Mouse (Mus musculus) cerebellum, adult 2 months (tissue): ENCODE data around the gene Hk2.

Experiments used
- CTCF ChIP-seq: fragments of 200-500 bp; IDR thresholded peaks from 2 replicates; pipeline ENCODE4 v1.5.1; 2011; ENCODE audit warnings: low read depth, mild to moderate bottlenecking, control low read depth, low read length, moderate library complexity, borderline replicate concordance; ENCODE audit not compliant: insufficient read depth
- POLR2A ChIP-seq: fragments of 200-500 bp; IDR thresholded peaks from 2 replicates; pipeline ENCODE4 v1.6.1; 2011; ENCODE audit warnings: low read length, control low read depth, borderline replicate concordance; ENCODE audit not compliant: insufficient read depth

DNA sequence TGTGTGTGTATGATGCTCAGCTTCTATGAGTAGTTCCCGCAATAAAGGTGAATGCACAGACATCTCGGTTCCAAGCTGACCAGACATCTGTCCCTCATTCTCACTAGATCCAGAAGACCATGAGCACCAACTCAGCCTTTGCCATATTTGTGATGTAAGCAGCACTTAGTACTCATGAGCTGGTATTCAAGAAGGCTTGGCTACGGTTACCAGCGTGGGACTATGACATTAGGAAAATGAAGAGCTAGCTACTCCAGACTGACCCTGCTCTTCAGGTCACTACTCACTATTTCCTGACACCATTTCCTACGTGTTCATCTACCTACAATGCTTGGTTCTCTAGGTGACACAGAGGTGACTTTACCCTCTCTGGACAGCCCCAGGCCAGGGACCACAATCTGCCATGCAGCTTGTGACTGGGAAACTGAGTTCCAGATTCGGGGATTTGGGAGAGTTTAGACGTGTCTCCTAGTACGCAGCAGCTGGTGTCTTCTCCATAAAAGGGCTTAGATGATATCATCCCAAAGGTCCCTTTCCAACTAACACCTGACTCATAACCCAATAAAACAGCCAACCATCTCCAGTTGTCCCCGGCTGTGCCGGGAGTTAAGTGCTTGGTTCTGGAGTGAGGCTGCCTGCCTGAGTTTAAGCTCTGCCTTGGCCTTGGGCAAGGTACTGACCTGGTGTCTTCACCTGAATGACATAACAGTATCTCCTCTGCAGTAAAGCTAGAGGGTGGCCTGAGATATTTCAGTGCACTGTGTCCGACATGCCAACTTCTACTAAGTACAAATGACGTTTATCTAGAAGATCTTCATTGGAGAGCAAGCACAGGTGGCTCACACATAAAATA, 6.3 kb downstream of the Hk2 start:
- TF ChIP-seq POLR2A = no peak
- TF ChIP-seq CTCF = no peak
